Mouse (Mus musculus) liver, embryonic 16.5 days (tissue): ENCODE data around the gene Thap11. TPM values are rescaled to one million over a fixed set of nuclear protein-coding genes. Genes with fewer than 3 reads are reported as not detected.

ENCODE experiments used
- ATAC-seq: fragments of 200-750 bp; cut with Nextera tagmentation; 2 replicates; pipeline ENCODE4 v1.8.0; 2017; ENCODE audit warnings: low read depth, mild to moderate bottlenecking, moderate number of reproducible peaks, moderate library complexity
- H3K27ac ChIP-seq: fragments of 300-500 bp; sonication (generic); 2 replicates; pipeline ENCODE4 v1.5.1; 2014; ENCODE audit warnings: mild to moderate bottlenecking, low read length
- H3K27me3 ChIP-seq: fragments of 300-500 bp; sonication (generic); 2 replicates; pipeline ENCODE4 v1.6.1; 2014; ENCODE audit warnings: low read depth, low read length, mixed read lengths; ENCODE audit not compliant: control insufficient read depth, insufficient read depth
- H3K36me3 ChIP-seq: fragments of 300-500 bp; sonication (generic); 2 replicates; pipeline ENCODE4 v1.6.1; 2014; ENCODE audit warnings: mild to moderate bottlenecking; ENCODE audit not compliant: control insufficient read depth, insufficient read depth
- H3K4me1 ChIP-seq: fragments of 300-500 bp; sonication (generic); 2 replicates; pipeline ENCODE4 v1.6.1; 2014; ENCODE audit warnings: low read depth, low read length, mixed read lengths; ENCODE audit not compliant: control insufficient read depth
- H3K4me2 ChIP-seq: fragments of 300-500 bp; sonication (generic); 2 replicates; pipeline ENCODE4 v1.6.1; 2014; ENCODE audit warnings: low read depth, low read length, mixed read lengths
- H3K4me3 ChIP-seq: fragments of 300-500 bp; sonication (generic); 2 replicates; pipeline ENCODE4 v1.5.1; 2014; ENCODE audit warnings: low read depth, mild to moderate bottlenecking, low read length
- H3K9ac ChIP-seq: fragments of 300-500 bp; sonication (generic); 2 replicates; pipeline ENCODE4 v1.6.1; 2014; ENCODE audit warnings: low read depth, low read length
- H3K9me3 ChIP-seq: fragments of 300-500 bp; sonication (generic); replicated peaks from 2 replicates; pipeline ENCODE4 v1.6.1; 2016; ENCODE audit warnings: low read length; ENCODE audit not compliant: control insufficient read depth
- WGBS: fragments of 180-500 bp; shearing (Covaris S2); extraction: QIAGEN DNeasy Blood & Tissue Kit; methylation state at CpG from one replicate; pipeline ENCODE4 v1.1.7; 2014; ENCODE audit not compliant: insufficient replicate concordance; 5-methylcytosine and 5-hydroxymethylcytosine counted together
- polyA plus RNA-seq: library from polyadenylated mRNA; unstranded; fragments of >200 nt; fragmentation: Nextera tagmentation; extraction: Ambion mirVana; gene quantifications from 2 replicates; pipeline ENCODE4 v1.2.1, GENCODE M21; 2015

The Thap11 gene
- polyA plus RNA-seq, 1 experiment from 2014 or later = 25.4 TPM

DNA sequence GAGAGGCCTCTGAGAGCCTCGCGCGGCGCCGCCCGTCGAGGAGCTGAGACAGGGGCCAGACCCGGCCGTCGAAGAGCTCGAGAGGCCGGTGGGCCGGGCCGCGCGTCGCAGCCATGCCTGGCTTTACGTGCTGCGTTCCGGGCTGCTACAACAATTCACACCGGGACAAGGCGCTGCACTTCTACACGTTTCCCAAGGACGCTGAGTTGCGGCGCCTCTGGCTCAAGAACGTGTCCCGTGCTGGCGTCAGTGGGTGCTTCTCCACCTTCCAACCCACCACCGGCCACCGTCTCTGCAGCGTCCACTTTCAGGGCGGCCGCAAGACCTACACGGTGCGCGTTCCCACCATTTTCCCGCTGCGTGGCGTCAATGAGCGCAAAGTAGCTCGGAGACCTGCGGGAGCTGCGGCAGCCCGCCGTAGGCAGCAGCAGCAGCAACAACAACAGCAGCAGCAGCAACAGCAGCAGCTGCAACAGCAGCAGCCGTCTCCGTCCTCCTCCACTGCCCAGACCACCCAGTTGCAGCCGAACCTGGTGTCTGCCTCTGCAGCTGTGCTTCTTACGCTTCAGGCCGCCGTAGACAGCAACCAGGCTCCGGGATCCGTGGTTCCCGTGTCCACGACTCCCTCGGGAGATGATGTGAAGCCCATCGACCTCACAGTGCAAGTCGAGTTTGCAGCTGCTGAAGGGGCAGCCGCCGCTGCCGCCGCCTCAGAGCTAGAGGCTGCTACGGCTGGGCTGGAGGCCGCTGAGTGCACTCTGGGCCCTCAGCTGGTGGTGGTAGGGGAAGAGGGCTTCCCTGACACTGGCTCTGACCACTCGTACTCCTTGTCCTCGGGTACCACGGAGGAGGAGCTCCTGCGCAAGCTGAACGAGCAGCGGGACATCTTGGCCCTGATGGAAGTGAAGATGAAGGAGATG is 576 bp downstream of the Thap11 start:
- under 1% methylated on average over 71 of the region's 71 CpGs for WGBS
- peak overlapping the region; percentile 87 for H3K9ac ChIP-seq
- peak overlapping the region; percentile 86 for H3K27ac ChIP-seq
- peak overlapping the region; percentile 79 for H3K4me3 ChIP-seq
- no peaks in the 10 kb centered on the region for H3K9me3 ChIP-seq
- peaks cover 52% of the 10 kb centered on the region for H3K4me1 ChIP-seq
- peak overlapping the region; percentile 94 for H3K4me2 ChIP-seq
- peak; percentile 24 for ATAC-seq
- H3K36me3 ChIP-seq = peaks cover 2% of the 10 kb centered on the region; the same call in 1 of the 2 replicates
- H3K27me3 ChIP-seq = no peaks in the 10 kb centered on the region

- WGBS = 14% methylated on average over 15 of the region's 15 CpGs
- no peak for ATAC-seq
- Histone ChIP-seq H3K9me3 (no peaks in the 10 kb centered on the region), H3K27ac (peak overlapping the region; percentile 86), H3K9ac (peak overlapping the region; percentile 87), H3K27me3 (no peaks in the 10 kb centered on the region), H3K36me3 (peaks cover 2% of the 10 kb centered on the region; the same call in 1 of the 2 replicates), H3K4me1 (peaks cover 48% of the 10 kb centered on the region), H3K4me3 (peak overlapping the region; percentile 79), H3K4me2 (peak overlapping the region; percentile 94)
These were observed 1.4 kb downstream of the Thap11 start for GRCm38 (mm10) chr8:105856168-105856835.

DNA sequence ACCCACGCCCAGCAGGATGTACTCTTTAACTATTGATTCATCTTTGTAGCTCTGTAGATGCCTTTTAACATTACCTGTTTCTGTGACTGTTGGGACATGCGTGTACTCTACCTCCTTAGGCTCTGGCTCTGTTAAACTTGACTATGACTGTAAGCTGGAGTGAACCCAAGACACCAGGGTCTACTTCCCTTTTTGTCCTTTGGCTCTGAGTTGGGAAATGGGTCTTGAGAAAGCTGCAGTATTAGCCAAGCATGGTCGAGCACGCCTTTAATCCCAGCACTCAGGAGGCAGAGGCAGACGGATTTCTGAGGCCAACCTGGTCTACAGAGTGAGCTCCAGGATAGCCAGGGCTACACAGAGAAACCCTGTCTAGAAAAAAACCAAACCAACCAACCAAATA is 3.6 kb downstream of the Thap11 start:
- Histone ChIP-seq H3K4me3 (no peak overlapping the region), H3K9ac (no peak overlapping the region), H3K27me3 (no peaks in the 10 kb centered on the region), H3K9me3 (no peaks in the 10 kb centered on the region), H3K4me1 (peaks cover 57% of the 10 kb centered on the region), H3K27ac (peak overlapping the region; percentile 99), H3K4me2 (peak overlapping the region; percentile 94), H3K36me3 (peaks cover 2% of the 10 kb centered on the region; the same call in 1 of the 2 replicates)
- no peak for ATAC-seq
- WGBS = 67% methylated on average over 5 of the region's 5 CpGs

DNA sequence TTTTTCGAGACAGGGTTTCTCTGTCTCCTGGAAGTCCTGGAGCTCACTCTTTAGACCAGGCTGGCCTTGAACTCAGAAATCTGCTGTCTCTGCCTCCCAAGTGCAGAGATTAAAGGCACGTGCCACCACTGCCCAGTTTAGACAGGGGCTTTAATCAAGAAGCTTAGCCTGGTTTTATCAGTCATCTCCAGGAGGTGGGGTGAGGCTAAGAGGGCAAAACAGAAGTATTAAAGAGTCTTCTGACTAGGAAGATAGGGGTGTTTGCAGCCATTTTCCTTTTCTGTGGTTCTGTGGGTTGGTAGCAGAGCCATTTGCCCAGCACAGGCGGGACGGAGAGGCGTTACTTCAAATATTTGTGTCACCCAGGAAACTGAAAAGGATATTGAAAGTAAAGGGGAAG is 4.4 kb downstream of the Thap11 start:
- Histone ChIP-seq H3K9me3 (no peaks in the 10 kb centered on the region), H3K27ac (peak overlapping the region; percentile 99), H3K9ac (peak overlapping the region; percentile 93), H3K27me3 (no peaks in the 10 kb centered on the region), H3K4me2 (peak overlapping the region; percentile 94), H3K36me3 (peaks cover 2% of the 10 kb centered on the region; the same call in 1 of the 2 replicates), H3K4me1 (peaks cover 59% of the 10 kb centered on the region), H3K4me3 (peak overlapping the region; percentile 97)
- WGBS = 11% methylated on average over 5 of the region's 5 CpGs
- peak; percentile 5 for ATAC-seq

DNA sequence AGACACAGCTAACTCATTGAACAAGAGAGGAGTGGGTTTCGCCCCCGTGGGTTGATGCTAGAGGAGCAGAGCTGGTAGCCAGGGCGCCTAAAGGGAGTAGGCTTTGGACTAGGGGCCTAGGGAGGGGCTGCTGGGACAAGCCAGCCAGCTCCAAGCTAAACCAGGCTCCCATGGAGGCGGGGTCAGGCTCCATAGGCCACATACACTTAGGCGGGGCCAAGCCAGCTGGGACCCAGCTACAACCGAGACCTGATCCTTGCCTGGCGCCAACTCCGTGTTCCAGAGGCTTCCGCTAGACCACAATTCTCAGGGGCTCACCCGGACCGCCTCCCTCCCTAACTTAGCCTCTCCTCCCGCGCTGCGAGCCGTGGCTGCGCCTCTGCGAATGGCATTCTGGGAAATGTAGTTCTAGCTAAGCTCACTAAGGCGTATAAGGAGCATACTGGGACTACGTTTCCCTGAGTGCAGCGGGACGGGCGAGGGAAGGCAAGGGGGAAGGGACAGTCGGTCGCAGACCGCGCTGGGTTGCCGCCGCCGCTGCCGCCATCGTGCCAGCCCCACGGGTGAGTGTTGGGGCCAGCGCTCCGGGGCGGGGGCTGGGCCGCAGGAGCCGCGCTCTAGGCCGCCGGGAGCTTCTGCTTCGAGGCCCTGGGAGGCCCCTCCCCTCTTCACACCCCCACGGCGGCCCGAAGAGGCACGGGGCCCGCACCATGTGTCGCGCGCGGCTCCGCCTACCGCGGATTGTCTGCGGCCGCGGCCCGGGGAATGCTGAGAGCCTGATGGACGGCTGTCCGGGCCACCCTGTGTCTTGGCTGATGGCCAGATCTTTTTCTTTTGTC is 5.4 kb downstream of the Thap11 start, which contains the start of gene Nutf2:
Nutf2 (plus strand) TSS at position 438 of the 839 bp plus-strand sequence.
- peak within 1 kb of the TSS; percentile 94 for H3K4me2 ChIP-seq
- no peaks in the 10 kb centered on the region for H3K9me3 ChIP-seq
- H3K9ac ChIP-seq = peak within 1 kb of the TSS; percentile 93
- H3K4me1 ChIP-seq = peaks cover 57% of the 10 kb centered on the region
- H3K36me3 ChIP-seq = peaks cover 2% of the 10 kb centered on the region; the same call in 1 of the 2 replicates
- ATAC-seq = peak; percentile 94
- WGBS = under 1% methylated on average over 58 of the region's 59 CpGs
- H3K4me3 ChIP-seq = peak within 1 kb of the TSS; percentile 97
- H3K27me3 ChIP-seq = no peaks in the 10 kb centered on the region
- H3K27ac ChIP-seq = peak within 1 kb of the TSS; percentile 99

DNA sequence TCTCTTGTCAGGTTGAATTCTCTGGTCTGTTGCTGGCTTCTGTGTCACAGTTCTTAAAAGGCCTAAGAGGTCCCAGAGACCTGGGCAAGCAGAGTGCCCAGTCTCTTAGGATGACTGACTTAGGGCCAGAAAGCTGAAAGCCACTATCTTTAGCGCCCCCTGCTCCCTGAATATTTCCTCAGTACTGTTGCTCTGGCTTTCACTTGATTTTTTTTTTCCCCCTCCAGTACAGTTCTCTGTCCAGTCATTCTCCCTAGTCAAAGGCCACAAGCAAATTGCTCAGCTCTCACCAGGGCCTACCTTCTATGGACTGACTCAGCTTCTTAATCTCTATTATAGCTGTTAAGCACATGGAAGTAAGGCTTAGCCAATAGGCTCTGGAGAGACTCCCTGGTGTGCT is 7.0 kb downstream of the Thap11 start:
- ATAC-seq = no peak
- H3K4me3 ChIP-seq = peak overlapping the region; percentile 97
- peak overlapping the region; percentile 99 for H3K27ac ChIP-seq
- H3K9ac ChIP-seq = peak overlapping the region; percentile 93
- H3K9me3 ChIP-seq = no peaks in the 10 kb centered on the region
- H3K4me1 ChIP-seq = peaks cover 55% of the 10 kb centered on the region
- no peaks in the 10 kb centered on the region for H3K27me3 ChIP-seq
- 0% methylated on average over 1 of the region's 1 CpGs for WGBS
- peaks cover 5% of the 10 kb centered on the region for H3K36me3 ChIP-seq
- peak overlapping the region; percentile 94 for H3K4me2 ChIP-seq

DNA sequence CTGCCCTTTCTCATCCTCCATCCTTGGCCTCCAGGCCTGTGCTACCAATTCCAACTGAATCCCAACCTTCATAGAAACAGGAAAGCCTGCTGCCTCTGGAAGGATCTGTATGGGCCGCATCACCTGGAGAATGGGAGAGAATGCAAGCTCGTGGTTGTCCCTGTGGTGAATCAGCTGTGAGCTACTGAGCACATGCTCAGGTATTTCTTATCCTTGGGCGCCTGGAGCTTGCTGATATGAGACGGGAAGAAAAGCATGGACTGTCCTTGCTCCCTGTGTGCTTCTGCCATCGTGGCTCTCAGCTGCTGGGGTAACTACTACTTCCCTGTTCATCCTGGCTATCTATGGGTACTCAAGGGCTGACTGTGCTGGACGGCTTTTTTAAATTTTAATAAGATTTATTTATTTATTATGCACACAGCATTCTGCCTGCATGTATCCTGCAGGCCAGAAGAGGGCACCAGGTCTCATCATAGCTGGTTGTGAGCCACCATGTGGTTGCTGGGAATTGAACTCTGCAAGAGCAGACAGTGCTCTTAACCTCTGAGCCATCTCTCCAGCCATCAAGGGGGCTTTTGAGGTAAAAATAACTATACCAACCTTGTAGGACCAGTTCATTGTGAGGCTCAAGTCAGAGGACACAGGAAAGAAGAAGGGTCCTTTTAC is 11.6 kb downstream of the Thap11 start:
- WGBS = 42% methylated on average over 6 of the region's 6 CpGs
- H3K4me2 ChIP-seq = no peak overlapping the region
- ATAC-seq = 0 out of 2 replicates have a peak, but pooled peaks have one; percentile 40

DNA sequence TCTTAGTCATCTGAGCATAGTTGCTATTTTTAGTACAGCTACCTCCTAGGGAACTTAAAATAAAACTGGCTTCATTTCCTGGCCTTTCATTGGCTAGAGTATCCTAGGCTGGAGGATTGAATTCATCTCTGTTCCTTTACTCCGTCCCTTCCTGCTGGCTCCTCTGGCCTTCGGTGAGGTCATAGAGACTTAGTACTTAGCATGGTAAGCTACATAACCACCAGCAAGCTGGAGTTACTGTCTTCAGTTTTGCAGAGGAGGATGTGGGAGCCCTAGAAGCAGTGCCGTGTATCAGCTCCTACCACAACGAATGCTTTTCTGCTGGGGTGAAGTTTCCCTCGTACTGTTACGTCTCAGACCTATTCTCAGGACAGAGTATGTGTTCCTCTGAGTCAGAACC is 19.4 kb downstream of the Thap11 start:
- Histone ChIP-seq H3K36me3 (peaks cover 30% of the 10 kb centered on the region), H3K9me3 (no peaks in the 10 kb centered on the region), H3K4me2 (no peak overlapping the region), H3K27me3 (no peaks in the 10 kb centered on the region), H3K9ac (no peak overlapping the region), H3K4me3 (no peak overlapping the region), H3K27ac (no peak overlapping the region), H3K4me1 (no peaks in the 10 kb centered on the region; the same call in 1 of the 2 replicates)
- 78% methylated on average over 6 of the region's 6 CpGs for WGBS
- no peak for ATAC-seq

More for the DNA sequence above, 11.6 kb downstream of the Thap11 start:
- peak overlapping the region; percentile 13 for H3K27ac ChIP-seq
- H3K27me3 ChIP-seq = no peaks in the 10 kb centered on the region
- H3K36me3 ChIP-seq = peaks cover 13% of the 10 kb centered on the region
- peaks cover 29% of the 10 kb centered on the region for H3K4me1 ChIP-seq
- H3K9me3 ChIP-seq = no peaks in the 10 kb centered on the region
- no peak overlapping the region for H3K9ac ChIP-seq
- H3K4me3 ChIP-seq = no peak overlapping the region
